Mouse (Mus musculus) adrenal gland, postnatal 36 days (tissue): Measurements from ENCODE around the gene Mon1a. TPM values are rescaled to one million over a fixed set of nuclear protein-coding genes. Genes with fewer than 3 reads are reported as not detected.
A peak's percentile ranks its signal among the peaks of the same experiment; 100 is the strongest.

Source experiments
- DNase-seq, 2 experiments: peaks; one replicate each; pipeline ENCODE4 v3.0.0; 2021; ENCODE audit warnings: mixed read lengths in 1 of 2
- total RNA-seq, 2 experiments: library from RNA; stranded (reverse); gene quantifications; 2 replicates each; pipeline ENCODE4 v1.2.3; 2021

Mon1a gene
- total RNA-seq, 2 experiments from 2014 or later, result 17.7 to 19.8 TPM

GRCm38 (mm10) chr9:107908410-107909158 is 20.6 kb downstream of the Mon1a start:
- DNase-seq, result peak; percentile 59 to 63

DNA sequence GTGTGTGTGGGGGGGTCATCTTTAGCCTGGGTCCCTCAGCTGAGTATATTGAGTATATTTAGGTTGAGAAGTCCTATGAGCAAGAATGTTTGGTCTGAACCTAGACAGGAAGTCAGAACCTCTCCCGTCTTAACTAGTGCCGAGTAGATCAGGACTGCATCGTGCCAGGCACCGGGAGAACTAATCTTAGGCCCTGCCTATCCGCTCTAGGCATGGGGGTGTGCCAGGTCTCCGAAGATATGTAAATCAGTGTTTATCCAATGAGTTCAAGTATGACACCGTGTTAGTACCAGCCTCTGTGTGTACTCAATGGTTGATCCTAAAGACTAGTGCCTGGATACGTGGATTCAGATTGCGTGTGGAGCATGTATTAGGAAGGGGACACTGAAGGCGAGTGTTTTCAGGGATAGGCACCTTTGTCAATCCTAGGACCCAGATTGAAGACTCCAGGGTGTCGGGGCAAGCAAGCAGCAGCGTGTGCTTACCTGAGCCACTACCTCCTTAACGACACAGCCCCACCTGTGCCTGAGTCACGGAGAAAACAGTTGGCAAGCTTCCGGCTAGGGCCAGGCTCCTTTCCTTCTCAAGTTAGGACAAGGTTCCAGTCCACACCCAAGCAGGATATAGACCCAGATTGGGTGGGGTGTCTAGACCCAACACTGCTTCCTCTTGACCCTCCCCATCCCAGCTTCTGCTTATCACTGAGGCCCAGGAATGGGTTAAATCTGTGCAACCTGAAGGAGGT is 22.2 kb downstream of the Mon1a start:
- peak in 1 of 2 experiments; percentile 26 for DNase-seq

DNA sequence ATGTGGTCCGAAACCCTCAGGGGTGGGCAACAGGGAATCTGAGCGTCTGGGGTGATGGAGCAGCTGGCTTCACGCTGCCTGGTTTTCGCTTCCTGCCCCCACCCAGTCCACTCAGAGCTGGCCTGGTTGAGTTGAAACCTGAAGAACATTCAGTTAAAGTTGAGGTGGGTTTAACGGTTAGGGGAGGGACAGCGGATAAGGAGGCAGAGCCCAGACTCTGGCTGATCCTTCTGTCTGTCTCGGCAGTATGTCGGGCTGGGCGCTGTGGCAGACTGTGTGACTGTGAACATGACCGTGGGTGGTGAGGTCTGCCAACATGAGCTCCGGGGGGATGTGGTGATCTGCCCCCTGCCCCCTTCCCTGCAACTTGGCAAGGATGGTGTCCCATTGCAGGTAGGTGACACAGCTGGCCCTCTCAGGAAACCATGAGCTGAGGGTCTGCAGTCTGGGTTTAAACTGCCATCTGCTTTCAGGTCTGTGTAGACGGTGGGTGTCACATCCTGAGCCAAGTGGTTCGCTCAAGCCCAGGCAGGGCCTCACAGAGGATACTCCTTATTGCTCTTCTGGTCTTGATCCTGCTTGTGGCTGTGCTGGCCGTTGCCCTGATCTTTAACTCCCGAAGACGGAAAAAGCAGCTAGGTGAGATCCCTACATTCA is 26.9 kb downstream of the Mon1a start:
- no peak for DNase-seq

DNA sequence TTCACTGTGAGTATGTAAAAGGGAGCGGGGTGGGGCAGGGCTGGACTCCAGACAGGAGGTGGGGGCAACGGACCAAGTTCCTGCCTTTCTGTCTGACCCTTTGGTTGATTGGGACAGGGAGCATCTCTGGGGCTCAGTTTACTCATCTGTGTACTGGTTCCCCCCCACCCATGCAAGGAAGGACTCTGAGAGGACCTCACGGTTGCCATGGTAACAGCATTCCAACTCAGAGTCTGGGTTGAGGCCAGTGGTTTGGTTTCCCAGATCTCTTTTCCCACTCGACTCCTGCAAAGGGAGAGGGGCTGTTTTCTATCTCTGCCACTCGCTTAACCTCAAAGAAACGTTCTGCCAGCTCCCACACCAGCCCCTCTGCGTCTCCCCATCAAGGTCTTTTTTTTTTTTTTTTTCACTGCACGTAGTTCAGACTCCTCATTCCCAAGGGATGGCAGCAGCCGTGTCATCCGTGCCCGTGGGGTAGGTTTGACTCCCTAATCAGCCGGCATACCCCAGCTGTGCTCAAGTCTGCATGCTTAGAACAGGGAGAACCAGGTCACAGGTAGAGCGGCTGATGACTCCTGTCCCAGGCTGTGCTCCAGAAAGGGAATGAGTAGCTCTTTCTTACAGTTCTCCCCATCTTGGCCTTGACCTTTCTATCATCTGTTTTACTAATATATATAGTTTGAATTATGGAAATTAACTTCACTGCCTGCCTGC is 30.1 kb downstream of the Mon1a start:
- peak in 1 of 2 experiments; percentile 19 for DNase-seq

DNA sequence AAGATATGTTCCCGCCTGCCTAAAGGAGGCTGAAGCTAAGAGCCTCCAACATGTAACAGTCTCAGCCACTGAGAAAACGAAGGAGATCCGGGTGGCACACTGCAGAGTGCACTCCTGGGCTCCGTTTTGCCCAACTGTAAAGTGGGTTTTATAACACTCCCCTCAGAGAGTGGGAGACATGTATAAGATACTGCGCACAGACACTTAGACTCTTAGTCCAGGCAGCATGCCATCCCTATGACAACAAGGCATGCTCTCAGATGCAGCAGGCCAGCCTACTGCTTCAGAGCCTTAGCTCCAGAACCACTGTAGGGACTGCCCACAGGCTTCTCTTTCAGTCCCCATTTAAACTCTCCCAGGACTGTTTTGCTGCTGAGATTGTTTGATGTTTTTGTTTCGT is 30.9 kb downstream of the Mon1a start:
- no peak for DNase-seq

DNA sequence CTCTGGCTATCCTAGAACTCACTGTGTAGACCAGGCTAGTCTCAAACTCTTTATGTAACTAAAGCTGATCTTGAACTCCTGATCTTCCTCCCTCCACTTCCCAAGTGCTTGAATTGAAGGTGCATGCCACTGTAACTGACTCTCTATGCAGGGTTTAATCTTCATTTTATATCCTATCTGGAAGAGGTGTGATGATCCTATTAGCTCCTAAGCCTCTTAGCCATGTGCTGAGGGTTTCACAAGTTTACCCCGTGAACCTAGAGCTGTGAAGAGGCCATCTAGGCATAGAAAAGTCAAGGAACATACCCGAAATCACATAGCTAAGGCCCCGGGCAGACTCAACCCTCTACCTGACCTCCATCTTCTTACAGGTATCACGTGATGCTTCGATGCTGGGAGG is 31.5 kb downstream of the Mon1a start:
- no peak for DNase-seq

DNA sequence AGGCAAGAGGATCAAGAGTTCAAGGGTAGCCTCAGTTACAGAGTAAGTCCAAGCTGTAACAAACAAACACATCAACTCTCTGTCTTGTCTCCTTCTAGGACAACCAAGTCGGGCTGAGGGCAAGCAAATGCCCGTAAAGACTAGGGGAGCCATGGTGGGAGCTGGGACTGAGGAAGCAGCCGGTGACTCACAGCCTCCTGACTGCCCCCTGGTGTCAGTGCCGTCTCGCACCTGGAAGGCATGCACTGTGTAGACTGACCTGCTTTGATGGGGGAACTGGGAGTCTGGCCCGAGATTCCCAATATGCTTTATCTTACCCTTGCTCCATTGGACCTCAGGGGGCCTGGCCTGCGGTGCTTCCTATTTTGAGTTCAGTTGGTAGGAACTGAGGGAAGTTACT is 35.1 kb downstream of the Mon1a start:
- peak; percentile 65 to 74 for DNase-seq

- peak in 1 of 2 experiments; percentile 48 for DNase-seq
Measured at GRCm38 (mm10) chr9:107923956-107924355, 36.0 kb downstream of the Mon1a start.

DNA sequence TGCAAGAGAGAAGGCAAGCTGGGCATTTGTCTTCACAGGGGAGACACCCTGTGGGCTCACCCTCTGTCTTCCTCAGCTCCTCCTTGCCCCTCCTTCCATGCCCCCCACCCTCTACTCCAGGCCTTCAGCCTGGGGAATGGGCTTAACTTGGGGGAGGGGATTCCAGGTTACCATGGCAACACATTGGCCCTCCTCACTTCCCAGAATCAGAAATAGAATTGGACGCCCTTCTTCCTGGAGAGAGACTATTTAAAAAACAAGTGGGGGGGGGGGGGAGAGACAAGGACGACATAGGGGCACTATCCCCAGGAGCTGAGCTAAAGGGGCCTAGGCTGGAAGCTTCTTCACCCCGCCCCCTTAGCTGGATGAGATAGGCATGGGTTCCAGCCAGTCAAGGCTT is 37.3 kb downstream of the Mon1a start:
- no peak for DNase-seq

DNA sequence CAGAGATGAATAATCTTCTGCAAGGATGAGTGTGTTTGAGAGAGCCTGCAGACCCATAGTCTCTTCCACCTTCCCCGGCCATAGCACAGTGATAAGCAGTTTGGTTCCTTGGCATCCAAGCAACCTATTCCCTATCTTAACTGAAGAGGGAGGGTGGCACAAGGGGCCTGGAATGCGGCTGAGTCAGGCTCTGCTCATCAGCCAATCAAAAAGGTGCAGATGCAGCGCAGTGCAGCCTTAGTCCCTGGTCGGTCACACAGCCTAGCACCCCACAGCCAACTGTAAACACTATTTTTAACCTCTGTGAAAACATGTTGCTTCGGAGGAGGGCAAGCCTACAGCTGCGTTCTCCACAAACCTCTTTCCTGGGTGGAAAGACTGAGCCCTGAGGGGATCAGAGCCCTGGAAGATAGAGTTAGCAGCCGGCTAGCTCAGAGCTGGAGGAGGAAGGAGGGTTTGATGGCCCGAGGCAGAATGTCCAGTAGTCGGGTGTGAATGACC is 39.0 kb downstream of the Mon1a start:
- DNase-seq, result no peak

DNA sequence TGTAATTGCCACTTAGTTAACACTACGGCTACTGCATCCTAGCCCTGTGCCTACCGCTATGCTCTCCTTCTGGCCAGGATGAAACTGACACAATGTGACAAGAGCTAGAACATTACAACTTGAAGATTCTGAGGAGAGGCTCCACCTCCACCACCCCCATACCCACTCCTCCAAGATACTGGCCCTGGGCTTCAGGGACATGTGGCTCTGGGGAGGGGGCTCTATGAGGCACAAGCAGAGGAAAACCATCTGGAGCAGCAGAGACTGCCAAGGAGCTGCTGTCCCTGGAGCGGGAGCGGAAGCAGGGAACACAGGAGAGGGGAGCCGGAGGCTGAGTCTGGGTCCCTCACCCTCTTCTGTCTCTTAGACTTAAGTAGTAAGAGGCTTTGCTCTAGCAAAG is 39.8 kb downstream of the Mon1a start:
- DNase-seq, result no peak

DNA sequence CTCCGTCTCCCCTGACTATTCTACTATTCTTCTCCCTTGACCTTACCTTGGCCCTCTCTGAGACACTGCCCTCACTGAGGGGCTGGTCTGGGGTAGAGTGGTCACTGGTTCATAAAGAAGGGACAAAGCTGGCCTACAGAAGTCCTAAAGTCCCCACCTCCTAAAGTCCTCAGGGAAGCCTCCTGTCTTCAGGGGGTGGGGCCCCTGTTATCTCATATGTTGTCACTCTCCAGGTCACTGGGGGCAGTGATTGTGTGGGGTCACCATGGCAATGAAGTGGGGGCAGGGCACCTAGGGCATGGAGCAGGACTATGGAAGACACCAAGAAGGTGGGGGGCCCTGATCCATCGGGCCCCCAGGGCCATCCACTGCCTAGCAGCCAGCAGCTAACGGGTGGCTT is 40.2 kb downstream of the Mon1a start, which contains the start of gene Actl11:
Gene Actl11 (plus strand): TSS at position 301 of the 400 bp plus-strand sequence.
- DNase-seq, result no peak

DNA sequence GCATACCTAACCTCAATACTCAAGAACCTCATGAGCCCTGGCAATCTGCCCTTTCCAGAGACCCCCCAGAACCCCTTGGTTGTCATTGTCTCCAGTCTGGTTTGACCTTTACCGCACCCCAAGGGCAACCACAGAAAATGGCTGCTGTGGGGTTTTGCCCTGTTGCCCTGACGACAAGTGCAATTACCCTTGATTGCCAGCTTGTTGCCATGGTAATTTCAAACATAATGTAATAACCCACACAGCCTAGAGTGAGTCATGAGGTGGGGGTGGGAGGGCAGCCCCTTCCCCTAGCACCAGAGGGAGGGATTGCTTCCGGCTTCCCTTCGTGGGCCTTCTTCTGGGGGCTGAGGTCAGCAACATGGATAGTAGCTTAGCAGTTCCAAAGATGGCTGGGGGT is 44.3 kb downstream of the Mon1a start:
- DNase-seq, result no peak

DNA sequence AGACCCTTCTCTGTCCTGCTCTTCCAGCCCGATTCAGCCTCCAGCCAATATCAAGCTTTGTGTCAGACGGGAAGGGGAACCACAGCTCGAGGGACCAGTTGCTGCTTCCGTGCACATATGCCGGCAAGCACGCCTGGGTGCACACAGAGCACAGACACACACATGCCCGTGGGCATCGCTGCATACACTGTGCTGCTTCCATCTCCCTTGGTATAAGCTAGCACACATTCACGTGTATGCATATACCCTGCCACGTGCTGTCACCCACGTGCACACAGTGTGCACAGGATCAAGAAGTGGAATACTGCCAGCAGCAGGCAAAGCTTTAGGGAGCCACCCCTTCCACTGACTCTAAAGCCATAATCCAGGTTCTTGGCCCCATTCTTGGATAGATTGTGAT is 46.2 kb downstream of the Mon1a start:
- DNase-seq, result no peak

GRCm38 (mm10) chr9:107935374-107935773 is 47.4 kb downstream of the Mon1a start, which contains the start of gene Camkv:
TSS of gene Camkv (plus strand) at chr9:107935674.
- DNase-seq, result no peak

GRCm38 (mm10) chr9:107935790-107936214 is 47.9 kb downstream of the Mon1a start:
- peak; percentile 36 to 53 for DNase-seq

GRCm38 (mm10) chr9:107936215-107936822 is 48.4 kb downstream of the Mon1a start:
- DNase-seq, result peak in 1 of 2 experiments; percentile 29

DNA sequence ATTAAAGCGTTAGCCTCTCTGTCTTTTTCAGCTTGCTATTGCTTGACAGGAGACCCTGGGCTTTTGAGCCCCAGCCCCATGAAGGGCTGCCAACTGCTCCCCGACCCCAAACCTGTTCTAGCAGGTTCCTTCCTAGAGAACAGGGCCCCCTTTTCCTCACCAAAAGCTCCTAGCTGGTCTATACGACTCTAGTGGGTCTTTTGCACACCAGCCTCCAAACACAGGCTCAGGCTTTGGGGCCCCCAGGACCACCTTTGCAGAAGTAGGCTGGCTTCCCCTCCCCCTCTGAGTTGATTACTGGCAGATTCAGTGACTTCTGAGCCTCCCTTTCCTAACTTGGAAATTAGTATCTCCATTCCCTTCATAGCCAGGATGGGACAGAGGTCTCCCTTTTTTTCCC is 48.9 kb downstream of the Mon1a start:
- no peak for DNase-seq

DNA sequence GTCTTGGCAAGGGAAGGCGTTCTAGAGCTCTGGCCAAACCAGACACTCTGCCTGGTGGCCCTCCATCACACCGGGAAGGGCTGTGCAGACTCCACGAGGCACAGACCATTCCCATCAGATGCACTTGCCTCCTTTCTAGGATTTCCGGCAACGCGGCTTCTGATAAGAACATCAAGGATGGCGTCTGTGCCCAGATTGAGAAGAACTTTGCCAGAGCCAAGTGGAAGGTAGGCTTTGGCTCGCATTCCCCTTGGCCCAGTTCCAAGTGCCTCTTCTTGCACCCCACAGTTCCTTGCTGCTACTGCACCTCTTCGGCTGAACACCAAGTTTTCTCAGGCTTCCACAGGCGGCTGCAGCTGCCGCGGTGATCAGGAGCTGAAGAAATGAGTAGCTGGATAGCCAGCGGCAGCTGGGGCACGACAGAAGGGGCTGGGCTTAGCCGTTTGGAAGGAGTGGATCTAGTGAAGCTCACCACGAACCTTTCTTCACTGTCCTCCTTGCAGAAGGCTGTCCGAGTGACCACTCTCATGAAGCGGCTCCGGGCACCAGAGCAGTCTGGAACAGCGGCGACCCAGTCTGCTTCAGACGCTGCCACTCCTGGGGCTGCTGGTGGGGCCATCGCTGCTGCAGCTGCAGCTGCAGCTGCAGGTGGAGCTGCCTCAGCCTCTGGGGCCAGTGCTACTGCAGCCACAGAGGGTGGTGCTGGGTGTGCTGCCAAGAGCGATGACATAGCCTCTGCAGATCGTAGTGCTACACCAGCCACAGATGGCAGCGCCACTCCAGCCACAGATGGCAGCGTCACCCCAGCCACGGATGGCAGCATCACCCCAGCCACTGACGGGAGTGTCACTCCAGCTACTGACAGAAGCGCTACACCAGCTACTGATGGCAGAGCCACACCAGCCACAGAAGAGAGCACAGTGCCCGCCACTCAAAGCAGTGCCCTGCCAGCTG is 59.6 kb downstream of the Mon1a start:
- no peak for DNase-seq

DNA sequence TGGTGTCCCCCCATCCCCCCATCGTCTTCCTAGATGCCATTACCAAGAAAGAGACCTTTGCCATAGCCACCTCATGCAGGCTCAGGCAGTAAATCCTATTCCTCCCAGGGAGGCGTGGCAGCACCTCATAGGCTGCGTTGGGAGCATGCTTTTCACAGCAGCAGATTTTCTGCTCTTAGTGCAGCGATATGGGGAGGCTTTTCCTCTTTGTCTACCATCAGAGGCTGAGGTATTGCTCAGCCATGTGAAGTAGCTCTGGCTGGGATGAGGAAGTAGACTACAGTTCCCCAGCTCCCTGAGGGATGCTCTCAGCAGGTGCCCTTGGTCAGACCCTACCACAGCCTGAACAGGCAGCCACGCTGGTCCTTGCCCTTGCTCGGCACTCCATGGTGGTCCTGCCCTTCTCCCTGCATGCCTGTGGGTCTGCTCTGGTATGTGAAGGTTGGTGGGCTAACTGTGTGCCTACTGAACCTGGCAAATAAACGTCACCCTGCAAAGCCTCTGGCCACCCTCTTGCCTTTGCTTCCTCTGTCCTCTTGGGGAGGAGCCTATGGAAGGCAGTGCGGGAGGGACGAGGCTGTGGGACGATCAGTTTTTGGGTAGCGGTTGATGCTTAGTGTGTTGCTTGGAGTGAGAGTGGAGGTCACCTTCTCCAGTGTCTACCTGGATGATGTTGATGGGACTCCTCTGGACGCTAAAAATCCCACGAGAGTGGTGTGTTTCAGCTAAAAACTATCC is 61.4 kb downstream of the Mon1a start:
- DNase-seq, result no peak
